Mouse (Mus musculus): Measurements from ENCODE around the gene Snx29.

GRCm38 (mm10) chr16:11530466-11531194, 207.9 kb downstream of the Snx29 start:
- TF ChIP-seq CTCF (IDR thresholded peaks at IDR 0.05; ENCODE audit: borderline replicate concordance, insufficient read depth, low read length) (no peak), POLR2A (IDR thresholded peaks at IDR 0.05; ENCODE audit: low read depth, low read length) (no peak)

Data from embryonic fibroblast, embryonic 13.5 days (primary cell).